Mouse (Mus musculus) heart, postnatal 0 days (tissue): Measurements from ENCODE around the gene Hivep1. TPM values are rescaled to one million over a fixed set of nuclear protein-coding genes. Genes with fewer than 3 reads are reported as not detected.
A peak's percentile ranks its signal among the peaks of the same experiment; 100 is the strongest.

Experiments used
- ATAC-seq: fragments of 200-750 bp; cut with Nextera tagmentation; 2 replicates; pipeline ENCODE4 v1.8.0; 2017; ENCODE audit warnings: low read depth, moderate number of reproducible peaks, moderate library complexity; ENCODE audit not compliant: insufficient read depth
- DNase-seq: peaks from one replicate; pipeline ENCODE4 v3.0.0-alpha.2; 2016; ENCODE audit warnings: low spot score
- H3K27ac ChIP-seq: fragments of 300-500 bp; sonication (generic); 2 replicates; pipeline ENCODE4 v1.5.1; 2014; ENCODE audit warnings: low read depth, mild to moderate bottlenecking
- H3K27me3 ChIP-seq: fragments of 300-500 bp; sonication (generic); 2 replicates; pipeline ENCODE4 v1.6.1; 2014; ENCODE audit warnings: low read length, mixed read lengths; ENCODE audit not compliant: control insufficient read depth, insufficient read depth
- H3K36me3 ChIP-seq: fragments of 300-500 bp; sonication (generic); replicated peaks from 2 replicates; pipeline ENCODE4 v1.6.1; 2014; ENCODE audit warnings: low read length, mixed read lengths; ENCODE audit not compliant: control insufficient read depth, insufficient read depth
- H3K4me1 ChIP-seq: fragments of 300-500 bp; sonication (generic); 2 replicates; pipeline ENCODE4 v1.6.1; 2014; ENCODE audit warnings: antibody characterized with exemption; ENCODE audit not compliant: control insufficient read depth, insufficient read depth
- H3K4me2 ChIP-seq: fragments of 300-500 bp; sonication (generic); 2 replicates; pipeline ENCODE4 v1.6.1; 2014; ENCODE audit warnings: low read depth, mild to moderate bottlenecking, low read length, moderate library complexity
- H3K4me3 ChIP-seq: fragments of 300-500 bp; sonication (generic); 2 replicates; pipeline ENCODE4 v1.5.1; 2014; ENCODE audit warnings: low read depth, low read length
- H3K9ac ChIP-seq: fragments of 300-500 bp; sonication (generic); replicated peaks from 2 replicates; pipeline ENCODE4 v1.6.1; 2014; ENCODE audit warnings: low read depth, low read length, mixed read lengths
- H3K9me3 ChIP-seq: fragments of 300-500 bp; sonication (generic); replicated peaks from 2 replicates; pipeline ENCODE4 v1.6.1; 2016; ENCODE audit warnings: low read length; ENCODE audit not compliant: control insufficient read depth
- CTCF ChIP-seq: IDR thresholded peaks from 2 replicates; pipeline ENCODE4 v1.5.1; 2016; ENCODE audit warnings: antibody characterized with exemption, control low read depth, low read depth
- EP300 ChIP-seq: IDR thresholded peaks from 2 replicates; pipeline ENCODE4 v1.6.1; 2016; ENCODE audit warnings: antibody characterized with exemption, low read depth
- WGBS: fragments of 180-500 bp; shearing (Covaris S2); extraction: QIAGEN DNeasy Blood & Tissue Kit; methylation state at CpG from one replicate; pipeline ENCODE4 v1.1.7; 2014; 5-methylcytosine and 5-hydroxymethylcytosine counted together
- polyA plus RNA-seq: library from polyadenylated mRNA; unstranded; fragments of >200 nt; fragmentation: Nextera tagmentation; extraction: Ambion mirVana; gene quantifications from 2 replicates; pipeline ENCODE4 v1.2.1, GENCODE M21; 2015
- total RNA-seq: library from RNA; depleted of rRNA; stranded (reverse); fragments of >200 nt; gene quantifications from 2 replicates; pipeline ENCODE4 v1.2.3, GENCODE M21; 2014; ENCODE audit warnings: low replicate concordance

The Hivep1 gene
- total and polyA plus RNA-seq, 2 experiments from 2014 or later: 3.7 to 33.5 TPM

DNA sequence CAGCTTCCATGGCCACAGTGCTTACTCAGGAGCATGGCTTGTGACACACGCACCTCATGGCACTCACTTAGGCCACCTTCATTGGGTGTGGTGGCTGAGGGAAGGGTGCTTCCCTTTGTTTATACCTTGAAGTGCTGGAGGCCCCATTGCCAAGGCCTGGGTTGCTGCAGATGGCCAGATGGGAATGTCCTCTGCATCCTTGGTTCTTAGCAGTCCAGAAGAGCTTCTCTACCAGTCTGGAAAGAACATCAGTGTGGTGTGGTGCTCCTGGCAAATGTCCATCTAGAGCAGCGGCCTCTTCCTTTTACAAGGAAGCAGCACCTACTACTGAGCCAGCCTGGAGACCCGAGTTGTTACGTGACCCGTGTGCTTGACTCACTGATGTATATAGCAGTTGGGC, 38.9 kb downstream of the Hivep1 start:
- Histone ChIP-seq H3K9ac (no peak overlapping the region), H3K4me3 (no peak overlapping the region), H3K27me3 (no peaks in the 10 kb centered on the region), H3K36me3 (no peaks in the 10 kb centered on the region), H3K9me3 (no peaks in the 10 kb centered on the region), H3K4me1 (peaks cover 18% of the 10 kb centered on the region), H3K4me2 (no peak overlapping the region), H3K27ac (no peak overlapping the region)
- ATAC-seq: no peak
- TF ChIP-seq EP300: no peak
- DNase-seq: no peak
- WGBS: 71% methylated on average over 5 of the region's 5 CpGs

DNA sequence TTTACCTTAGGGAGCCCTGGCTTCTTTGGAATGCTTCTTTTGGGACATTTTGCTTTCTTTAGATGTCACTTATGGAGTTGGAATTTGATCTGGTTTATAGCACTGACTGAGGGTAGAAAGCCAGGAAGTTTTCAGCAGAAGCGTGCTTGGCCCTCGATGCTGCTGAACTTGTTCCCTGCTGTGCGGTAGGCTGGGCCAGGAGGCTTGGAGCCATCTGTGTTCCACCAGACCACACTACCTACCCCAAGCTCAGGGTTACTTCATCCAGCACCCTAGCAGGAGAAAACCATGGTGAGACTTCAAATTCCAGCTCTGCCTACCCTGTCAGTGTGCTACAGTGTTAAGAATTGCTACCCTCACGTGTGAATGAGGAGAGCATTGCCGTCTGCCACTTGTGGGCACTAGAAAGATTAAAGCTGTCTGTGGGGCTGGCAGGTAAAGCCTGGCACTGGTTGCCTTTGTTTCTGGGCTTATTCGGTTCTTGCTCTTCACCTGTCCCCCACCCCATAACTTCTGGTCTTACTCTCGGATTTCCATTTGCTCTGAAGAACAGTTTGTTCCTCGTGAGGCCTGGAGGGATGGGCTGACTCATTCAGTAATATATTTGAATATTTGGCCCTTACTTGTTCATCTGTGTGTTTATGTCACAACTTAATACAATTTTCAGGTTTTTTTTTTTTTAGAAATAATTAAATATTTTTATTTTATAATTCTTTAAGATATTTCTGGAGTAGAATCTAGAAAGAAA, 40.7 kb downstream of the Hivep1 start:
- no peak for ATAC-seq
- Histone ChIP-seq H3K4me1 (peaks cover 22% of the 10 kb centered on the region), H3K4me2 (no peak overlapping the region), H3K36me3 (no peaks in the 10 kb centered on the region), H3K4me3 (no peak overlapping the region), H3K9ac (no peak overlapping the region), H3K27me3 (no peaks in the 10 kb centered on the region), H3K9me3 (no peaks in the 10 kb centered on the region), H3K27ac (0 out of 2 replicates have a peak overlapping the region, but pooled peaks have one; percentile 1)
- WGBS: 45% methylated on average over 8 of the region's 8 CpGs
- TF ChIP-seq EP300: no peak
- no peak for TF ChIP-seq CTCF
- no peak for DNase-seq

DNA sequence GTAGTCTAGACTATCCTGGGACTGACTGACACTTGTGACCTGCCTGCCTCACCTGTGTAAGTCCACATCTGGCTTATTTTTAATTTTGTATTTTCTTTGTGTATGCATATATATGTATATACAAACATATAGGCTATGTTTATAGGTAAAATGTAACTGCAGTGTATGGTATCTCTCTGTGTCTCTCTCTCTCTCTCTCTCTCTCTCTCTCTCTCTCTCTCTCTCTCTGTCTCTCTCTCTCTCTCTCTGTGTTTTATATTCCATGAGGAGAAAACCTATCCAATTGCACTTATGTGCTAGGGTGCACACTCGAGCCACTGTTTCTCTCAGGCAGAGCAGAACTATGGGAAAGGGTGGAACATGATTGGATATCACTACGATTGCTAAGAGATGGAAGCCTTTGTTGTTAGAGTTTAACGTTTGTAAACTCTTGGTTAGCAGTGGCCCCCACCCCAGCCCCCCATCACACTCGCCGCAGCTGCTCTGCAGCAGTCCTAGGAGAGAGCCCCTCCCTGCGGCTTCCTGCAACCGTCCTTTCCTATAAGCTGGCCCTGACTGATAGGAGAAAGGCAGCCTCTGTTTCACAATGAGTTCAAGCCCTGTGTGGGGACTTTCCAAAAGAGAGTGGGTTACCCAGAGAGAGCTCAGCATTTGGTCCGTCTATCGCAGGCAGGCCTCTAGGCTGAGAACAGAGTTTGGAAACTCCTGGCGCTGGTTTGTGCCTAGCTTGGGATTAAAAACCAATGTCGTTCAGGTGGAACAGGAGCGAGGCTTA, 41.6 kb downstream of the Hivep1 start:
- Histone ChIP-seq H3K4me2 (no peak overlapping the region), H3K36me3 (no peaks in the 10 kb centered on the region), H3K9ac (no peak overlapping the region), H3K9me3 (no peaks in the 10 kb centered on the region), H3K4me1 (peaks cover 22% of the 10 kb centered on the region), H3K4me3 (no peak overlapping the region), H3K27me3 (no peaks in the 10 kb centered on the region), H3K27ac (no peak overlapping the region)
- no peak for ATAC-seq
- 63% methylated on average over 12 of the region's 12 CpGs for WGBS
- DNase-seq: no peak
- TF ChIP-seq EP300 (no peak), CTCF (no peak)

DNA sequence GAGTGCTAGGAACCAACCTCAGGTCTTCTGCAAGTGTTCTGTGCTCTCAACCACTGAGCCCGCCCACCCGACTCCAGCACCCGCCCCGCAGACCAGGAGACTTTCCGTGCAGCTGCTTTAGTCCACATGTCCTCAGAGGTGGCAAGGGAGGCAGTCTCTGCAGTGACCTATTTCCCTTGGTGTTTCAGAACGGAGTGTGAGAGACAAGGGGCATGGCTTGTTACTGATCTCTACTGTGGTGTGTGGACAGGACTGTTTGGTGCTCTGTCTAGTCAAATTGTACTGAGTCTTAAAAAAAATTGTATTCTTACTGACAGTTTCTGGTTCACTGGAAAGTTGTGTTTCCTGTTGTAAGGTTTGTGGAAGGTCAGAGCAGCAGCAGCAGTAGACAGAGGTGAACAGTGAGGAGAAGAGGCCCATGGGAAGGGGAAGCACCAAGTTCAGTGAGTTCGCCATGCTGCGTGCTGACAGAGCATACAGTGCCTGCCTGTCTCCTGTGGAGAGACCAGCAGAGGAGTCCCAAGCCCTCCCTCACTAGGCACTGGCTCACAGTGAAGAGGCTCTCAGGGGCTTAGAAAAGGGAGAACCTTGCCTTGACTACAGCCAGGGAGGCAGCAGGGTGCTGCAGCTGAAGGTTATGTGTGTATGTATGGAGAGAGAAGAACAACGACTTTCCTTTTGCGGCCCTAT, 44.1 kb downstream of the Hivep1 start:
- WGBS: 36% methylated on average over 10 of the region's 10 CpGs
- Histone ChIP-seq H3K4me1 (peaks cover 21% of the 10 kb centered on the region), H3K9me3 (no peaks in the 10 kb centered on the region), H3K9ac (no peak overlapping the region), H3K27ac (peak overlapping the region; percentile 56), H3K4me3 (no peak overlapping the region), H3K27me3 (no peaks in the 10 kb centered on the region), H3K4me2 (peak overlapping the region; percentile 19; the same call in 1 of the 2 replicates), H3K36me3 (no peaks in the 10 kb centered on the region)
- TF ChIP-seq EP300 (no peak), CTCF (no peak)
- DNase-seq (no peak), ATAC-seq (peak; percentile 33; the same call in 1 of the 2 replicates)

DNA sequence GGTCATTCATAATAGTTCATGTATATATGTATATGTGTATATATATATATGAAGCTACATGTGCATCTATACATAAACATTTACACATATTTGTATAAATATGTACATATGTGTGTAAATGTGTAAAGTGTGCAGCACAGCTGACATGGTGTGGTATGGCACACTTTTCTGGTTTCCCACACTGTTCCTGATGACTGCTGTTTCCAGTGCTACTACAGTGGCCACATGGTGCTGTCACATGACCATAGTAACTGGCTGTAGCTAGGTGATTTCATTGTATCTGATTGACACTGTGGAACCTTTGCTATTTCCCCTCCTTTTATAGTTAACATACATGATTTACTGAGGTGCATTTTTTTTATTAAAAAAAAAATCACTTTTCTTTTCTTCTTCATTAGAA, 45.3 kb downstream of the Hivep1 start:
- peaks cover 28% of the 10 kb centered on the region for H3K4me1 ChIP-seq
- H3K9me3 ChIP-seq: no peaks in the 10 kb centered on the region
- no peak for DNase-seq
- H3K4me2 ChIP-seq: no peak overlapping the region
- ATAC-seq: no peak
- no peak overlapping the region for H3K9ac ChIP-seq
- H3K27me3 ChIP-seq: no peaks in the 10 kb centered on the region
- no peaks in the 10 kb centered on the region for H3K36me3 ChIP-seq
- H3K27ac ChIP-seq: no peak overlapping the region
- TF ChIP-seq EP300 (no peak), CTCF (no peak)
- no peak overlapping the region for H3K4me3 ChIP-seq
